Mouse (Mus musculus): ENCODE data around the gene Spdye4c.

DNA sequence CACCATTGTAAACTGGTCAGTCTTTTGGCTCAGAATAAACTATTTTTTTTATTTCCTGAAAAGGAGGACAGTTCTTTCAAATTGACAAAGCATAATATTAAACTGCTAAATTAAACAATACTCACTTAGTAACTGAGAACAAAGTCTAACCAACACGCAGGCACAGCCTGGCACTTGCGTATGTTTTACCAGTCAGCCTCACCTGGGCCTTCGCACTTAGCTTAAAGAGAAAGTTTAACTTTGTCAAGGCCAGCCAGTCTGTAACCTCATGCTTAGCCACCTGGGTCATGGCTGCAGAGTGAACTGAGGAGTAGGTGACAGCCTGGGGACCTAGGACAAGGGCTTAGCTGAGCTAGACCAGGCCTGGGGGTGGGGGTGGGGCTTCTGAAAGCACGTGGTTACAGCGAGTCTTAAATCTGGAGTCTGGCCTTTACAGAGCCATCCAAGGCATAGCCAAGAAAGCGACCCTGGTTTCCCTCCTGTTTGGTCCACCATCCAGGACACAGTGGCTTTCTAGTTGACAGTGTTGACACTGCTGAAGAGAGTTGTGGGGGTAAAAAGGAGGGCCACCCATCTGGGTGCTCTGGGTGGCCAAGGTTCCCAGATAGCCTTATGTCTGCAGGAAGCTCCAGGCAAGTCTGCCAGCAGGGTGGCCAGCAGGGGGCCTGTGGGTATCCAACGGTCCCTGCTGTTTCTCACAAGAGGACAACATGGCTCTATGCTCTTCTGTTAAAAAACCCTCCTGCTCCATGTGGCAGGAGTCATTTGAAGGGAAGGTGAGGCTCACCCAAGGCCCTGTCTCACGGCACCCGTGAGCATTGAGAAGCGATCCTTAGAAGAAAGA, 24.5 kb upstream of the Spdye4c start:
- TF ChIP-seq CTCF (IDR thresholded peaks at IDR 0.05; ENCODE audit: low read depth, low read length) = 0 out of 2 replicates have a peak, but pooled peaks have one; percentile 7
- no peak for TF ChIP-seq GATA1 (IDR thresholded peaks at IDR 0.05; ENCODE audit: borderline replicate concordance, low read length)

All from G1E (cell line).